Mouse (Mus musculus) adrenal gland, postnatal 4 days (tissue): ENCODE data around the gene Vamp3. TPM values are rescaled to one million over a fixed set of nuclear protein-coding genes. Genes with fewer than 3 reads are reported as not detected.
"Not testable (repeated sequence)": the region's sequence is repeated elsewhere in the genome, so short reads cannot be mapped to it uniquely, and the experiment has no call there.

Source experiments
- DNase-seq, 2 experiments: peaks; one replicate each; pipeline ENCODE4 v3.0.0; 2021 to 2022; ENCODE audit warnings: low spot score in 2 of 2, mixed read lengths in 2 of 2
- total RNA-seq, 2 experiments: library from RNA; stranded (reverse); gene quantifications; 2 replicates each; pipeline ENCODE4 v1.2.3; 2021

Gene Vamp3
- total RNA-seq, 2 experiments from 2014 or later = 90.2 to 93.8 TPM

DNA sequence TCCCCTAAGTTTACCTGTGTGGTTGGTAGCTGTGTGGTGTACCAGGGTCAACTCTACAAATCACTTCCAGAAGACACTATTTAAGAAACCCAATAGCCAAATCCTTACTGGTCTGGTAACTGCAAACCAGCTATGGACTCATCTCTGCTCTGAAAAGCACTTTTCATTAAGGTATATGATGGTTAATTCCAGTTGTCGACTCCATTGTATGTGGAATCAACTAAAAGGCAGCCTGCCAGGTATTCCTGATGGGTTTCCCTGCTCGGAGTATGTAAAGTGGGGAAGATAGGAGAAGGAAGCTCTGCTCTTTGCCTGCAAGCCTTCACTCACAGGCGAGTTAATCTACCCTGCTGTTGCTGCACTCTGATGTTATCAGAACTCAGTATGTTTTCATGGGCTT, 11.2 kb downstream of the Vamp3 start:
- DNase-seq = no peak

DNA sequence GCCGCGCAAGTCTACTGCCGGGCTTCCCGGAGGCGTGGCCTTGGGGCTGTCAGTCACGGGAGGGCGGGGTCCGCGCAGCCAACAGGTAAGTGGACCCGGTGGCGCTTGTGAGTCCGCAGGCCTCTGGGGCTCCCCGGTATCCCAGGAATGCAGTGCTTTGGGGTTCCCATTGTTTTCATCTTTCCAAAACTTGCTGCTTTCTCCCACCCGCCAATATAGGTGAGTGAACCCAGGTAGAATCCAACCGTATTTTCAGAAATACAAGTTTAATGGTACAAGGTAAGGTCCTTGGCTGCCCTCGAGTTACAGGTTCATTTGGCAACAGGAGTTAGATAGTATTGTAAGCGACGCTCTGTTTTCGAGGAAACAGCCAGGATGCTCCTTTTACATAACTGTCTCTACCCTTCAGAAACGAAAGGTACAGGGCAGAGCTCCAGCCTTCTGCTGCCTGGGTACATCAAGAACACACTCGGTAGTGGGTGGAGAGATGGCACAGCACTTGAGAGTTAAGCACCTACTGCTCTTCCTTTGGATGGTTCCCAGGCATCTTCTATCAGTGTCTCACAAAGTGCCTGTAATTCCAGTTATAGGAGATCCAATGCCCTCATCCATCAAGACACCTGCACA, 12.7 kb downstream of the Vamp3 start:
- DNase-seq = no peak

DNA sequence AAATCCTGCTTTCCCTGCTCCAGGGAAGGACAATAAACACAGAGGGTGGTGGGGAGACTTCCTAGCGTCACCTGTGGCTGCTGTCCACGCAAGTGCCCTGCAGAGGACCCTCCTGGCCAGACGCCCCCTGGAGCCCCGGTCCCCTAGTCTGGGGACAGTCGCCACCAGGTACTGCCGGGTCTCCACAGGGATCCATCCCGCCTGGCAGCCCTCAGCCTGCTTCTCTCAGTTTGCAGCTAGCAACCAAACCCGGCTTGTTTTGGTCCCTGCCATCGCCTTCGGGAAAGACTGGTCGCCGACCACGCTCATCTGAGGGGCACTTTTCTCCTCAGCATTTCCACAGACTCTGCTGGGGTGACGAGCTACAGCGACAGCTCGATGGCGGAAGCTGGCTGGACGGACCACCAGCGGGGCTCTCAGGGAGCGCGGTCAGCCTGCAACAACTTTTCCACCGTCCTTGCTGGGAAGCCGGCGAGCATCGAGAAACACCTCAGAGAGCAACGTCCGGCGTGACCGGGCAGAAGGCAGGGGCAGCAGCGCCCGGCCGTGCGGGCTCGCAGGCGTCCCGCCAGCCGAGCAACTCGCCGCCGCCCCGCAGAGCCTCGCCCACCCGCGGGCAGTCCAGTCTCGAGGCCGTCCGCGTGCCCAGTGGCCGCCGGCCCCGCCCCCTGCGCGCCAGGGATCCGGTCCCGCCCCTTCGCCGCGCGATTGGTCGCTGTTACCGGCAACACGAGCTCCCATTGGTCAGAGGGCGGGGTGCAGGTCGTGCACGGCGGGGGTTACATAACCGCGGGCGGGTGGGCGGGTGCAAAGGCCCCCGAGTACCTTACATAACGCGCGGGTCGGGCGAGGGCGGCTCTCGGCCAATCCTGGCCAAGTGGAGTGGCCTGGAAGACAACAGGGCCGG, 13.5 kb downstream of the Vamp3 start, which contains the start of gene Per3:
TSS of gene Per3 (minus strand) at position 629 of the 907 bp plus-strand sequence.
- peak; percentile 93 to 98 for DNase-seq

DNA sequence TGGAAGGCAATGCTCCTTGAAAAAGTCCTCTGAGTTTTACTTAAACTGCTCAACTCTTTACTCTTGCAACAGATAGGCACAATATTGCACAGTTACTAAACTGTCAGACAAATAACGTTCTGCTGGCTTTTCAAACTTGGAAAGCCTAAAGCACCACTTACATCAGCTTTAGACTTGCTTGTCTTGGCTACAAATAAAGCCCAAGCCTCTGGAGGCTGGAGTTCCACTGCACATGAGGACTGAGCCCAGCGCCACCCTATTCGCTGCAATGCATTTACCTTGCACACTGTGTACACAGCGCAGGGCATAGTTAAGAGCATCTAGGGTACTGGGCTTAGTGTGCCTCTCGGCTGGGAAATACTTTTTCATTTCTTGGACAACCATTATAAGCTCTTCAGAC, 14.5 kb downstream of the Vamp3 start:
- no peak for DNase-seq

DNA sequence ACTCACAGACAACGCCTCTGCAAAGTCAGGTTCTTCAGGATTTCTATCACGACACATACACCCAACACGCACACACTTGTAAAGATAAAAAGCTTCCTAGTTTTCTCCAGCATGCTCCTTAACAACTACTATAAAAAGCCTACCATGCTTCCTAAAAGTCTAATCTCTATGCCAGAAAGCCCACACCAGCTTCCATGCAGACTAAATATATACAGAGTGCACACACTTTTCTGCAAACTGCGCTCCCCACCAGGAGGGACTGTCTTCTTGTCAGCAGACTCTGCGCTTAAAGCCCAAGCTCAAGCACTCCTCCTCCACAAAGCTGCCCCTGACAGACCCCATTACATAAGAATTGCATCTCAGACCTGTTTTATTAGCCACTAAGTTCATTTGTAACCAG, 16.3 kb downstream of the Vamp3 start:
- DNase-seq = no peak

DNA sequence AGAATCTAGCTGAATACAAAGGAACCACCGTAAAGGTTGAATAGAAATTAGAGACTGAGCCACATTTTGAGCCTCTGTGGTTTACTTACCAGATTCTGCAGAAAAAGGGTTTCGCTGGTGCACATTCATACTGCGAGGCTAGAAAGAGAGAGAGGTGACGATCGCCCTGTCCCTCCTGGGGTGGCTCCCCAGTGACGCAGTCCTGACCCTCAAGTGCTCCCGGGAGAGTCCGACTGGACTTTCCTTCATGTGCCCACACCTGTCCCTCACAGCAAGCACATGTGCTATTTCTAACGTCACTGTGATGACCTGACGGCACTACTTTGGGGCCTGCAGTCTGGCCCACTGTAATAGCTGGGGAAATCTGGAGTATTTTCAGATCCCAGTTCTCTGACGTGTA, 20.0 kb downstream of the Vamp3 start:
- DNase-seq = no peak

DNA sequence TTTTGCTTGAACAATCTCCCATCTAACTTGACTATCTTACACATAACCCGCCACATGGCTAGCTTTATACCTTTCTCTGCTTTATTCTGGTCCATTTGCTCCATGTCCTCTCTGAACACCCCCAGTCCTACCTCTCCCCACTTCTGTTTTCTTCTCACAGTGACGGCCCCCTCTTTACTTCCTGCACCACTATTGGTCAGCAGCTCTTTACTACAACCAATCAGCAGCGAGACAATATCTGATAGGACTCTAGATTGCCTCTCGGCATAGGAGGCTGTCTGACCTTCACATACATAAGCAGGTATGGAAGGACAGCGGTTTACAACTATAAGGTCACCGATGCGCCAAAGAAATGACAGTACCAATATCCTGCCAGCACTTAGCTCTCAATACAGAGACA, 21.2 kb downstream of the Vamp3 start:
- no peak for DNase-seq

DNA sequence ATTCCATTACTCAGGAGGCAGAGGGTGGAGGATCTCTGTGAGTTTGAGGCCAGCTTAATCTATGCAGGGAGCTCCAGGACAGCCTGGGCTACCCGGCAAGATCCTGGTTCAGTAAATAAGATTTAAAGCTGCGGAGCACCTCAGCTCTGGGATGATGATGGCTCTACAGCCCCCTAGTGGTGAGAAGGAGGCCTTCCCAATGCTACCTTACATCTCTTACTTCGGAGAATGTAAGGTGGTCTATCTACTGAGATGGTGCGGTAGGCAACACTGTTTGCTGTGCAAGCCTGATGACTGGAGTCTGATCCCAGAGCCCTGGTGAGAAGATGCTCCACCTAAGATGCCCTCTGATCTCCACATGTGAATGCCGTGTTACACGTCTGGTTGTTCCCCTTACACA, 30.8 kb downstream of the Vamp3 start:
- no peak for DNase-seq

DNA sequence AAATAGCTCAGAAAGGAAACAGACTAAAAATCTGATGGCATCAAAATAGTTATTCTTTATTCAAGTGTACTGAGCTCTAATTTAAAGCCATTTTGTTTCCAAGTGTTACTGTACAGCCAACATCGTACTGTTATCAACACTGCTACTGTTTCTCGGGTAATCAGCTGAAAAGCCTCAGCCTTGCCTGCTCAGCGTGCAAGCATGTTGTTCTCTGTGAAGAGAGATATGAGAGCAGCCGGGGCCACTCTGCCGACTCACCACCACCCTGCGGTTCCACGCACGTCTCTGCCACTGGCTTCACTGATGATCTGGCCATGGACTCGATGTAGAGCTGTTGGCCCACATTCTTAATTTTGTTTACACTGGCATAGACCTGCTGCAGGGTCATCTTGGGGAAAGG, 33.6 kb downstream of the Vamp3 start:
- DNase-seq = no peak

DNA sequence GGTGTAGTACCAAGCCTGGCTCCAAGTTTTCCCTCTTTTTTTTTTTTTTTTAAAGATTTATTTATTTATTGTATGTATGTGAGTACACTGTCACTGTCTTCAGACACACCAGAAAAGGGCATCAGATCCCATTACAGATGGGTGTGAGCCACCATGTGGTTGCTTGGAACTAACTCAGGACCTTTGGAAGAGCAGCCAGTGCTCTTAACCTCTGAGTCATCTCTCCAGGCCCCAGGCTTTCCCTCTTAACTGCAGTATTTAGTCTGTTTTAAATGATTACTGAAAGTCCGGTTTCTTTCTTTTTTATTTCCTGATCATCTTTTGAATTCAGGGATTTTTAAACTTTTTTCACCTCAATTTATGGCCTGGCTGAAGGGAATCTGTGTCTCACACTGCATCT, 40.4 kb downstream of the Vamp3 start:
- not testable (repeated sequence) for DNase-seq

DNA sequence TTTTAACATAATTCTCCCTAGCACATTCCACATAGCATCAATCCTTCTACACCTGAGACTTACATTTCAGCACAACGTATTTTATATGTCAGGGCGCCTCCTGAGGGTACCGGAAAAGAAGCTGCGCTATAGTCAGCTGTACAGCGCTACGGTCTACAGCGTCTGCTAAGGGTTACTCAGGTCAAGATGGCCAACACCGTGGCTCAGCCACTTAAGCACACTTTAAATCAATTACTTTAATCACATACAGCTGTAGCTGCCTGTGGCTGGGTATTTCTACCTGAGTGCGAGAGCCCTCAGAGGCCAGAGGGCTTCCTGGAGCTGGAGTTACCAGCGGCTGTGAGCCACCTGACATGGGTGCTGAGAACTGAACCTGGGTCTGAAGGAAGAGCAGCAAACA, 41.8 kb downstream of the Vamp3 start:
- DNase-seq = no peak

DNA sequence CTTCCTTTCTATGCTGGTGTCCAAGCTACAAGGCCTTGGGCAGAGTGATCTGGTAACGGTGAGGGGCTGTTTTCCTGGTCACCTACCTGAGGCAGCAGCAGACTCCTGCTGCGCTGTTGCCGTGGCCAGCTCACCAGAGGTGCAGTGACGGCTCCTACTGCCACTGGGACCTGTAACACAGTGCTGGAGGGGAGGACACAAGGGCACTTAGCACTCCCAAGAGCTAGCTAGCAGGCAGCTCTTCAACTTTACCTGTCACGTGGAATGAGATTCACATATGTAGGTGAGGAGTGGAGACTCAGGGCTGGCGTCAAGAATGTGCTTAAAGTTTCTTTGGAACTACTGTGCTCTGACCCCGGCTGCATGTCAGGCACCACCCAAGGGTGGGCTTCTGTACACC, 47.4 kb downstream of the Vamp3 start:
- no peak for DNase-seq

DNA sequence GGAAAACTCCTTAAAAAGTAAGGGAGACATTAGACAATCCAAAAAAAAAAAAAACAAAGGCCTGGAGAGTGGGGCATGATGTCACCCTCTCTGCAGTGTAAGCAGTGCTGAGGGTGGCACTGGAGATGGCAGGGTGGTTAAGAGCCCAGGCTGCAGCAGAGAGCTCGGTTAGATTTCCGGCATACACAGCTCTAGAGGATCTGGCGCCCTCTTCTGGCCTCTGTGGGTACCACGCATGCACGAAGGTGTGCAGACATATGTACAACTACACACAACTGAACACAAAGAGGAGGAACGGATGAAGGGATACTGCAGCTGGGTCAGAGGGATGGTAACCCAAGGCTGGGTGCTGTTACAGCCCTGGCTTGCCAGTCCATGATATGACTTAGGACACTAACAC, 50.8 kb downstream of the Vamp3 start:
- DNase-seq = peak in 1 of 2 experiments; percentile 17

DNA sequence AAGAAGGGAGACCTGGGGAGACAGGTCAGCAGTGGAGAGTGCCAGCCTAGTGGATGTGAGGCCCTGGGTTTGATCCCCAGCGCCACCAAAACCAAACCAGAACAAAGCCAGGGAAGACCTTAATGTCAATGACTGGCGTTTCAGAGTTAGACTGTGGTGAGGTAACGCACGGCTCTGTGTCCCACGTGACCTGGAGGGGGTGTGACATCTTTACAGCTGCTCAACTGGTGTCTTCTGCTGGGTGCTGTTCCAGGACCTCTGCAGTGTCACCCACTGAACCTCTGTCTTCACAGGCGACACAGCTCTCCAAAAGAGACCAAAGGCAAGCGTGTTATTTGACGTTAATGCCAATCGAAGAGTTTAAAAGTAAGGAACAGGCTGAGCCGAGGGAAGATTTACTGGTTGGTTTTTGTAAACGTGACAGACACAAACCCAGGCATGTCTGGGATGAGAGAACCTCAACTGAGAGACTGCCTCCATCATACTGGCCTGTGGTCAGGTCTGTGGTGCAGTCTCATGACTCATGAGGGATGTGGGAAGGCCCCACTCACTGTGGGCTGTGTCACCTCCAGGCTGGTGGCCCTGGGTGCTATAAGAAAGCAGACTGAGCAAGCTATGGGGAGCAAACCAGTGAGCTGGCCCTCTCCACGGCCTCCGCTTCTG, 52.0 kb downstream of the Vamp3 start:
- DNase-seq = no peak

DNA sequence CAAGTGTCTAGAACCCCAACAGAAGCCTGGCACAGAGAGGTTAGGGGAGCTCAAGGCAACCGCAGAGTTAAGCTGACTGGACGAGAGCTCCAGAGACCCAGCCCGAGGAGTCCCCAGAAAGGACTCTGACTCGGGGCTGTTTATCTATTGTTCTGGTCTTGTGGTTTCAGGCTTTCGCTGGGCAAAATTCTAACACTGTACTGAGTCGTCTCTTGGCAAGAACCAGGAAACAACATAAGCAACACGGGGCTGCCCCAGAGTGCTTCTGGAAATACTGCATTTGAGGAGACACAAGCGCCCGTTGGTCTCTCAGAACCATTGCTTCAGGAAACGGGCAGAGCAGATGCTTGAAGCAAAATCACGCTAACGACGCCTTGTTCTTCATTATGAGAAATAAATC, 56.4 kb downstream of the Vamp3 start:
- DNase-seq = no peak

DNA sequence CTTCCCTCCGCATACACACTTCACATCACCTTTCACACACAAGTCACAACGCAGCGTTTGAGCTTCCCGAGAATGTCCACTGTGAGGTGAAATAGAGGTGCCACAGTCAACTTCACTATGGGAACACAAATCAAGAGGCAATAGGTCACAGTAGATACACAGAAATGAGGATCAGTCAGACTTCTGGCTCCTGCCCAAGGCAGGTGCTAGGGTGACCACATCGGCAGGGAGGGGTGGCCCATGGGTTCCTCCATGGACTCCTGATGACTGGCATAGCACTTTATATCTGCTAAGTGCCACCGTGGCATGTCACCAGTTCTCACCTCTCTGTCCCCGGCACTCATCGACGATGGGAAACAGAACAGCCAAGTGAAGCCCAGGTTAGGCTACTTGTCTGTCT, 59.1 kb downstream of the Vamp3 start:
- no peak for DNase-seq

Other genes starting within 250 kb of the Vamp3 start
- 10 to 100 TPM; 26.9 to 39.3 TPM for gene Errfi1, start 204.0 kb downstream of the Vamp3 start, total RNA-seq
- 100 to 1,000 TPM; 252 to 253 TPM for gene Park7, start 143.5 kb downstream of the Vamp3 start, total RNA-seq
- under 1 TPM in 1 of 2 experiments, not detected in 1; 0.17 TPM for gene Tnfrsf9, start 143.4 kb downstream of the Vamp3 start, total RNA-seq
- gene Uts2, start 60.9 kb downstream of the Vamp3 start, total RNA-seq = not detected
- 10 to 100 TPM; 20.8 to 23.9 TPM for gene Per3, start 13.3 kb downstream of the Vamp3 start, total RNA-seq
- not detected for gene Gm13090, start 31.6 kb upstream of the Vamp3 start, total RNA-seq